Mouse (Mus musculus) forebrain, embryonic 11.5 days (tissue): Measurements from ENCODE around the gene Txnip. TPM values are rescaled to one million over a fixed set of nuclear protein-coding genes. Genes with fewer than 3 reads are reported as not detected.

ENCODE experiments used
- ATAC-seq: fragments of 200-750 bp; cut with Nextera tagmentation; replicated peaks from 2 replicates; pipeline ENCODE4 v1.8.0; 2017; ENCODE audit warnings: moderate TSS enrichment; ENCODE audit not compliant: low FRiP score
- DNase-seq: peaks from one replicate; pipeline ENCODE4 v3.0.0-alpha.2; 2017; ENCODE audit warnings: low spot score
- H3K27ac ChIP-seq: fragments of 300-500 bp; sonication (generic); 2 replicates; pipeline ENCODE4 v1.5.1; 2014; ENCODE audit warnings: low read depth, low read length
- H3K27me3 ChIP-seq: fragments of 300-500 bp; sonication (generic); 2 replicates; pipeline ENCODE4 v1.6.1; 2014; ENCODE audit warnings: mild to moderate bottlenecking, low read length, mixed read lengths; ENCODE audit not compliant: control insufficient read depth, insufficient read depth
- H3K36me3 ChIP-seq: fragments of 300-500 bp; sonication (generic); 2 replicates; pipeline ENCODE4 v1.6.1; 2014; ENCODE audit warnings: mild to moderate bottlenecking, low read length, moderate library complexity, mixed read lengths; ENCODE audit not compliant: control insufficient read depth, insufficient read depth
- H3K4me1 ChIP-seq: fragments of 300-500 bp; sonication (generic); replicated peaks from 2 replicates; pipeline ENCODE4 v1.6.1; 2014; ENCODE audit warnings: low read length, mixed read lengths; ENCODE audit not compliant: control insufficient read depth, insufficient read depth
- H3K4me2 ChIP-seq: fragments of 300-500 bp; sonication (generic); 2 replicates; pipeline ENCODE4 v1.6.1; 2014; ENCODE audit warnings: low read depth, mild to moderate bottlenecking, low read length, moderate library complexity, mixed read lengths; ENCODE audit not compliant: severe bottlenecking
- H3K4me3 ChIP-seq: fragments of 300-500 bp; sonication (generic); 2 replicates; pipeline ENCODE4 v1.5.1; 2014; ENCODE audit warnings: low read depth, low read length
- H3K9ac ChIP-seq: fragments of 300-500 bp; sonication (generic); 2 replicates; pipeline ENCODE4 v1.6.1; 2014; ENCODE audit warnings: low read length
- H3K9me3 ChIP-seq: fragments of 300-500 bp; sonication (generic); 2 replicates; pipeline ENCODE4 v1.6.1; 2016; ENCODE audit warnings: low read length, mixed read lengths; ENCODE audit not compliant: control insufficient read depth
- WGBS: fragments of 180-500 bp; shearing (Covaris S2); extraction: QIAGEN DNeasy Blood & Tissue Kit; methylation state at CpG from one replicate; pipeline ENCODE4 v1.1.7; 2014; 5-methylcytosine and 5-hydroxymethylcytosine counted together
- polyA plus RNA-seq: library from polyadenylated mRNA; unstranded; fragments of >200 nt; fragmentation: Nextera tagmentation; extraction: Ambion mirVana; gene quantifications from 2 replicates; pipeline ENCODE4 v1.2.1, GENCODE M21; 2014

Gene Txnip
- polyA plus RNA-seq, 1 experiment from 2014 or later, result 45.5 TPM

DNA sequence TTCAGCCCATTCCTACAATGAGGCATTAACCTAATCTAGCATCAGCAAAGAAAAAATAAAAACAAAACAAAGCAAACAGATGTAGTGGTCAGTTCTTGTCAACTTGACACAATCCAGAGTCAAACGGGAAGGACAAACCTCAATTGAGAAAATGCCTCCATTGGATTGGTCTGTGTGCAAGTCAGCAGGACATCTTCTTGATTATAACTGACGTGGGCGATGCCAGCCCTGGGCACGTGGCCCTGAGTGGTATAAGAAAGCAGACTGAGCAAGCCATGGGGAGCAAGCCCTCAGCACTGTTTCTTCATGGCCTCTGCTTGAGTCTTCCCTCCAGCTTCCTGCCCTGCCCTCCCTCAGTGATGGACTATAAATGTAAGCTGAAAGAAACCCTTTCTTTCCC, 10.9 kb upstream of the Txnip start:
- Histone ChIP-seq H3K36me3 (no peaks in the 10 kb centered on the region), H3K27ac (no peak overlapping the region), H3K4me2 (0 out of 2 replicates have a peak overlapping the region, but pooled peaks have one; percentile 31), H3K4me3 (no peak overlapping the region), H3K4me1 (no peaks in the 10 kb centered on the region), H3K9me3 (no peaks in the 10 kb centered on the region), H3K27me3 (no peaks in the 10 kb centered on the region), H3K9ac (no peak overlapping the region)
- 43% methylated on average over 4 of the region's 4 CpGs for whole genome bisulfite sequencing
- ATAC-seq, result no peak
- DNase-seq, result no peak

DNA sequence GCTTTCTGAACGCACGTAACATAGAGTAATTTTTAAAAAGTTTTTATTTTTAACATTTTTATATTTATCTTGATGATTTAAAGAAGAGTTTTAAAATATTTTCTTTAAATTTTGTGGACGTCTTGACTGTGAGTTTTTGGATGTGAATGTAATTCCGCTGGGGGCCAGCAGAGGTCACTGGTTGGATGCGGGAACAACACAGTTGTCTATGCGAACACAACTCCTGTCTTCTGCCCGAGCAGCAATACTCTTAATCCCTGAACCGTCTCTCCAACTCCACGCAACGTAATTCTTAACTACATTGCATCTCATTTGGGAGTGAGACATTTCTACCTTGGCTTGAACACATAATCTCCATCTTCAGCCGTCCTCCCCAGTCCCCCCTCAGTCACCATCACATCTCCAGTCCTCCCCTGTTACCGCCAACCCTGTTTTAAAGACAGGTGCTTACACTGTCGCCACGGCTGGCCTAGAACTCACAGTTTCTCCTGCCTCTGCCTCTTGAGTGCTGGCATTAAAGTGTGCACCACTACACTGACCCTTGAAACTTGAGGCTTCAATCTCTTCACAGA, 10.3 kb upstream of the Txnip start:
- WGBS, result 6% methylated on average over 14 of the region's 14 CpGs

GRCm38 (mm10) chr3:96548824-96549223, 8.9 kb upstream of the Txnip start:
- Histone ChIP-seq H3K27me3 (no peaks in the 10 kb centered on the region), H3K36me3 (no peaks in the 10 kb centered on the region), H3K4me2 (no peak overlapping the region), H3K4me3 (no peak overlapping the region), H3K9ac (no peak overlapping the region), H3K4me1 (no peaks in the 10 kb centered on the region), H3K27ac (no peak overlapping the region), H3K9me3 (no peaks in the 10 kb centered on the region)
- WGBS, result 84% methylated on average over 7 of the region's 7 CpGs
- no peak for ATAC-seq
- DNase-seq, result no peak

More for the DNA sequence above, 10.3 kb upstream of the Txnip start:
- Histone ChIP-seq H3K4me1 (no peaks in the 10 kb centered on the region), H3K4me2 (peak overlapping the region; percentile 31), H3K9me3 (no peaks in the 10 kb centered on the region), H3K4me3 (no peak overlapping the region), H3K36me3 (no peaks in the 10 kb centered on the region), H3K9ac (no peak overlapping the region), H3K27me3 (no peaks in the 10 kb centered on the region), H3K27ac (no peak overlapping the region)
- DNase-seq, result peak; percentile 84
- ATAC-seq, result no peak; the same call in 1 of the 2 replicates

DNA sequence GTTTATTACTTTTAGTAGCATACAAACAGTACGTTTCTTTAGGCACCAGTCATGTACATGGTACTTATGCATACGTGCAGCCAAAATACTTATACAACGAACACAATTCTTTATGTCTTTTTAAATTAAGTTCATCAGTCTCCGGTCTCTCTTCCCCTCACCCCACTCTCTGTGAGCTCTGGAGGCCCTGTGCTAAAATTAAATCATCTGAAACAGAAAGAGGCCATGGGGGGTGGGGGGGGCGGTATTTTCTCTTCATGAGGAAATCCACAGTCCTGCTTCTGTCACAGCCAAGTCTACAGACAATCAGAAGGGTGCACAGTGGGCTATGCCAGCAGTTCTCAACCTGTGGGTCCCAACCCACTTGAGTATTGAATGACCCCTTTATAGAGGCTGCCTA, 8.4 kb upstream of the Txnip start:
- no peaks in the 10 kb centered on the region for H3K27me3 ChIP-seq
- no peaks in the 10 kb centered on the region for H3K36me3 ChIP-seq
- no peaks in the 10 kb centered on the region for H3K9me3 ChIP-seq
- H3K27ac ChIP-seq, result no peak overlapping the region
- DNase-seq (no peak), ATAC-seq (no peak)
- 84% methylated on average over 5 of the region's 5 CpGs for WGBS
- no peaks in the 10 kb centered on the region for H3K4me1 ChIP-seq
- no peak overlapping the region for H3K9ac ChIP-seq
- H3K4me2 ChIP-seq, result no peak overlapping the region
- H3K4me3 ChIP-seq, result no peak overlapping the region

- Histone ChIP-seq H3K4me3 (no peak overlapping the region), H3K27me3 (no peaks in the 10 kb centered on the region), H3K4me2 (no peak overlapping the region), H3K4me1 (peaks cover 3% of the 10 kb centered on the region), H3K9me3 (no peaks in the 10 kb centered on the region), H3K9ac (no peak overlapping the region), H3K27ac (no peak overlapping the region), H3K36me3 (no peaks in the 10 kb centered on the region)
- ATAC-seq, result no peak
- no peak for DNase-seq
- 19% methylated on average over 8 of the region's 8 CpGs for WGBS
Observed at GRCm38 (mm10) chr3:96551203-96551602, 6.6 kb upstream of the Txnip start.

DNA sequence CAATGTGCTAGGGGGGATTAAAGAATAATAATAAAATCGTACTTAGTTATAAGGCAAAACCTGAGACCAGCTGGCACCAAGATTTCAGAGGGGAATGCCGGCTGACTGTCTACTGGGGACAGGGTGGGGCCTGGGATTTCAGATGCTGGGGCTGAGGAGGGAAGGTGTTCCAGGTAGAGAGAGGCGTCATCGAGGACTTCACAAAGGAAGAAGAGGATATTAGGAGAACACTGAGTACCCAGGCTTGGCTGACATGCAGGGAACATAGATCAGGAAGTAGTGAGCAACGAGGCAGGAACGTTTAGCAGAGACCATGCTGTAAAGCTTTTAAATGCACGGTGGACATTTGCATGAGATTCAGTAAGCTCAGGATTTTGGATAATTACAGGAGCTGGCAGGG, 5.9 kb upstream of the Txnip start:
- peaks cover 3% of the 10 kb centered on the region for H3K4me1 ChIP-seq
- no peaks in the 10 kb centered on the region for H3K9me3 ChIP-seq
- DNase-seq (no peak), ATAC-seq (no peak)
- no peaks in the 10 kb centered on the region for H3K27me3 ChIP-seq
- H3K9ac ChIP-seq, result no peak overlapping the region
- no peaks in the 10 kb centered on the region for H3K36me3 ChIP-seq
- no peak overlapping the region for H3K4me2 ChIP-seq
- H3K4me3 ChIP-seq, result no peak overlapping the region
- 78% methylated on average over 7 of the region's 7 CpGs for WGBS
- no peak overlapping the region for H3K27ac ChIP-seq

DNA sequence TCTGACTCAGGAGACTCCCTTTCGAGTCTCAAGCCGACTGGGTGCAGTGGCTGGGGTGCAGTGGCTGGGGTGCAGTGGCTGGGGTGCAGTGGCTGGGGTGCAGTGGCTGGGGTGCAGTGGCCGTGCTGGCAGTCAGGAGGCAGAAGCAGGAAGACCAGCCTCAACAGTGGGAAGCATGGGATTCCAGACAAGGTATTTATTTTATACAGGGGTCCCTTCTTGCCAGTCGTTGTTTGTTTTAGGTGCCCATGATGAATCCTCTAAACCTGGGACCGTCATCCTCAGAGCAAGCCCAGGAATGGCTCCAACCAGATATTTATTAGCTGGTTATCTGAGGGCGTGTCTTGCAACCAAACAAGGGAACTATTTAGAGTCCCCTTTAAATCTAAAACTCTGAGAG, 4.2 kb upstream of the Txnip start:
- no peaks in the 10 kb centered on the region for H3K9me3 ChIP-seq
- no peak overlapping the region for H3K9ac ChIP-seq
- no peak overlapping the region for H3K27ac ChIP-seq
- WGBS, result 83% methylated on average over 6 of the region's 6 CpGs
- H3K4me2 ChIP-seq, result no peak overlapping the region
- H3K4me1 ChIP-seq, result peaks cover 5% of the 10 kb centered on the region
- no peak overlapping the region for H3K4me3 ChIP-seq
- H3K36me3 ChIP-seq, result no peaks in the 10 kb centered on the region
- H3K27me3 ChIP-seq, result no peaks in the 10 kb centered on the region
- no peak for DNase-seq
- no peak for ATAC-seq

DNA sequence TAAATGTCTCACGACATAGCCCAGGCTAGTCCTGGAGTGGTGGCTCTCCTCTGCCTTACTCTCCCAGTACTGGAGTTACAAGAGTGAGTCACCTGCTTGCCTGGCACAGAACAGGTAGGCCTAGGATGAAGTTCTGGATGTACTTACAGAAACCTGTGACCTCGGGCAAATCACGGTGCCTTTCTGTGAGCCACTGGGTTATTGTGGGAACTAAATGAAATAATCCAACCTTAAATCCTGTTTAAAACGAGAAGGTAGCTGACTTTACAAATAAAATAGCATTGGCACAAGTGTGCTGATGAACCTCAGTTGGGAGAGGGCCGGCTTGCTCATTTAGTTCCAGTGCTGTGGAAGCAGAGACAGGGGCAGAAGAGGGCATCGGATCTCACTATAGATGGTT, 3.5 kb upstream of the Txnip start:
- no peak overlapping the region for H3K4me2 ChIP-seq
- H3K4me3 ChIP-seq, result no peak overlapping the region
- H3K9me3 ChIP-seq, result no peaks in the 10 kb centered on the region
- peaks cover 8% of the 10 kb centered on the region for H3K4me1 ChIP-seq
- 86% methylated on average over 6 of the region's 6 CpGs for WGBS
- ATAC-seq (no peak), DNase-seq (no peak)
- H3K27ac ChIP-seq, result no peak overlapping the region
- H3K9ac ChIP-seq, result no peak overlapping the region
- H3K36me3 ChIP-seq, result no peaks in the 10 kb centered on the region
- no peaks in the 10 kb centered on the region for H3K27me3 ChIP-seq

GRCm38 (mm10) chr3:96555041-96555596, 2.6 kb upstream of the Txnip start:
- Histone ChIP-seq H3K27me3 (no peaks in the 10 kb centered on the region), H3K9me3 (no peaks in the 10 kb centered on the region), H3K4me2 (no peak overlapping the region), H3K4me3 (no peak overlapping the region), H3K9ac (no peak overlapping the region), H3K4me1 (peaks cover 10% of the 10 kb centered on the region), H3K36me3 (0 out of 2 replicates have a peak, but pooled peaks cover 2% of the 10 kb centered on the region), H3K27ac (peak overlapping the region; percentile 15; the same call in 1 of the 2 replicates)
- WGBS, result 56% methylated on average over 12 of the region's 12 CpGs
- ATAC-seq (no peak), DNase-seq (no peak)
